Mouse (Mus musculus) intestine, embryonic 14.5 days (tissue): Measurements from ENCODE around the gene Zfp1. TPM values are rescaled to one million over a fixed set of nuclear protein-coding genes. Genes with fewer than 3 reads are reported as not detected.
A peak's percentile ranks its signal among the peaks of the same experiment; 100 is the strongest.

ENCODE experiments used
- ATAC-seq: fragments of 200-750 bp; cut with Nextera tagmentation; replicated peaks from 2 replicates; pipeline ENCODE4 v1.8.0; 2017; ENCODE audit warnings: low read depth, moderate number of reproducible peaks, moderate TSS enrichment, moderate library complexity; ENCODE audit not compliant: low FRiP score, low TSS enrichment
- DNase-seq: peaks from one replicate; pipeline ENCODE4 v3.0.0-alpha.2; 2018; ENCODE audit warnings: low spot score
- H3K27ac ChIP-seq: fragments of 300-500 bp; sonication (generic); 2 replicates; pipeline ENCODE4 v1.5.1; 2014; ENCODE audit warnings: low read depth, mild to moderate bottlenecking, control low read depth
- H3K27me3 ChIP-seq: fragments of 300-500 bp; sonication (generic); replicated peaks from 2 replicates; pipeline ENCODE4 v1.6.1; 2014; ENCODE audit warnings: low read length, control low read depth; ENCODE audit not compliant: control insufficient read depth, insufficient read depth
- H3K36me3 ChIP-seq: fragments of 300-500 bp; sonication (generic); 2 replicates; pipeline ENCODE4 v1.6.1; 2014; ENCODE audit warnings: low read length, control low read depth; ENCODE audit not compliant: control insufficient read depth, insufficient read depth
- H3K4me1 ChIP-seq: fragments of 300-500 bp; sonication (generic); replicated peaks from 2 replicates; pipeline ENCODE4 v1.6.1; 2014; ENCODE audit warnings: low read length, control low read depth, mixed read lengths; ENCODE audit not compliant: control insufficient read depth, insufficient read depth
- H3K4me2 ChIP-seq: fragments of 300-500 bp; sonication (generic); 2 replicates; pipeline ENCODE4 v1.6.1; 2014; ENCODE audit warnings: low read length
- H3K4me3 ChIP-seq: fragments of 300-500 bp; sonication (generic); 2 replicates; pipeline ENCODE4 v1.5.1; 2014; ENCODE audit warnings: low read depth, low read length, control low read depth, mixed read lengths
- H3K9ac ChIP-seq: fragments of 300-500 bp; sonication (generic); 2 replicates; pipeline ENCODE4 v1.6.1; 2014; ENCODE audit warnings: mild to moderate bottlenecking, low read length
- H3K9me3 ChIP-seq: fragments of 300-500 bp; sonication (generic); 2 replicates; pipeline ENCODE4 v1.6.1; 2016; ENCODE audit warnings: low read length, control low read depth; ENCODE audit not compliant: control insufficient read depth
- WGBS: fragments of 180-500 bp; shearing (Covaris S2); extraction: QIAGEN DNeasy Blood & Tissue Kit; methylation state at CpG from one replicate; pipeline ENCODE4 v1.1.7; 2014; 5-methylcytosine and 5-hydroxymethylcytosine counted together
- polyA plus RNA-seq: library from polyadenylated mRNA; unstranded; fragments of >200 nt; fragmentation: Nextera tagmentation; extraction: Ambion mirVana; gene quantifications from 2 replicates; pipeline ENCODE4 v1.2.1, GENCODE M21; 2014

The Zfp1 gene
- polyA plus RNA-seq, 1 experiment from 2014 or later = 20.5 TPM

- ATAC-seq = no peak
- H3K4me3 ChIP-seq = no peak overlapping the region
- H3K36me3 ChIP-seq = peaks cover 27% of the 10 kb centered on the region
- DNase-seq = no peak
- H3K9me3 ChIP-seq = no peaks in the 10 kb centered on the region
- no peaks in the 10 kb centered on the region for H3K27me3 ChIP-seq
- no peak overlapping the region for H3K27ac ChIP-seq
- H3K4me2 ChIP-seq = no peak overlapping the region
- WGBS = 80% methylated on average over 3 of the region's 3 CpGs
- H3K4me1 ChIP-seq = 0 out of 2 replicates have a peak, but pooled peaks cover 4% of the 10 kb centered on the region
- H3K9ac ChIP-seq = no peak overlapping the region
Measured at GRCm38 (mm10) chr8:111622104-111622503, 21.1 kb upstream of the Zfp1 start.

GRCm38 (mm10) chr8:111622553-111622952 lies 20.6 kb upstream of the Zfp1 start:
- Histone ChIP-seq H3K4me3 (no peak overlapping the region), H3K9me3 (no peaks in the 10 kb centered on the region), H3K4me2 (no peak overlapping the region), H3K4me1 (0 out of 2 replicates have a peak, but pooled peaks cover 4% of the 10 kb centered on the region), H3K27me3 (no peaks in the 10 kb centered on the region), H3K27ac (no peak overlapping the region), H3K9ac (no peak overlapping the region), H3K36me3 (peaks cover 27% of the 10 kb centered on the region)
- no peak for DNase-seq
- ATAC-seq = no peak
- 91% methylated on average over 10 of the region's 10 CpGs for WGBS

GRCm38 (mm10) chr8:111624081-111624852 lies 18.9 kb upstream of the Zfp1 start:
- no peaks in the 10 kb centered on the region for H3K27me3 ChIP-seq
- H3K9me3 ChIP-seq = no peaks in the 10 kb centered on the region
- no peak overlapping the region for H3K4me2 ChIP-seq
- H3K9ac ChIP-seq = no peak overlapping the region
- peaks cover 25% of the 10 kb centered on the region for H3K36me3 ChIP-seq
- no peak overlapping the region for H3K27ac ChIP-seq
- DNase-seq (no peak), ATAC-seq (no peak)
- no peak overlapping the region for H3K4me3 ChIP-seq
- 0 out of 2 replicates have a peak, but pooled peaks cover 4% of the 10 kb centered on the region for H3K4me1 ChIP-seq
- 80% methylated on average over 12 of the region's 12 CpGs for WGBS

GRCm38 (mm10) chr8:111624853-111625221 lies 18.4 kb upstream of the Zfp1 start:
- no peak overlapping the region for H3K4me2 ChIP-seq
- 86% methylated on average over 10 of the region's 10 CpGs for WGBS
- 0 out of 2 replicates have a peak, but pooled peaks cover 4% of the 10 kb centered on the region for H3K4me1 ChIP-seq
- no peak for ATAC-seq
- peaks cover 21% of the 10 kb centered on the region for H3K36me3 ChIP-seq
- no peak for DNase-seq
- H3K4me3 ChIP-seq = no peak overlapping the region
- H3K9me3 ChIP-seq = no peaks in the 10 kb centered on the region
- no peak overlapping the region for H3K9ac ChIP-seq
- H3K27me3 ChIP-seq = no peaks in the 10 kb centered on the region
- H3K27ac ChIP-seq = no peak overlapping the region

GRCm38 (mm10) chr8:111625694-111626527 lies 17.3 kb upstream of the Zfp1 start:
- WGBS = 29% methylated on average over 6 of the region's 6 CpGs
- 0 out of 2 replicates have a peak, but pooled peaks cover 4% of the 10 kb centered on the region for H3K4me1 ChIP-seq
- no peak overlapping the region for H3K4me2 ChIP-seq
- H3K9me3 ChIP-seq = no peaks in the 10 kb centered on the region
- peaks cover 18% of the 10 kb centered on the region for H3K36me3 ChIP-seq
- ATAC-seq = no peak; the same call in 1 of the 2 replicates
- peak; percentile 91 for DNase-seq
- no peak overlapping the region for H3K9ac ChIP-seq
- H3K27ac ChIP-seq = no peak overlapping the region
- H3K4me3 ChIP-seq = no peak overlapping the region
- no peaks in the 10 kb centered on the region for H3K27me3 ChIP-seq

GRCm38 (mm10) chr8:111626528-111626820 lies 16.7 kb upstream of the Zfp1 start:
- peaks cover 16% of the 10 kb centered on the region for H3K36me3 ChIP-seq
- no peaks in the 10 kb centered on the region for H3K9me3 ChIP-seq
- H3K27ac ChIP-seq = no peak overlapping the region
- DNase-seq (no peak), ATAC-seq (no peak)
- no peak overlapping the region for H3K9ac ChIP-seq
- 64% methylated on average over 8 of the region's 8 CpGs for WGBS
- H3K4me2 ChIP-seq = no peak overlapping the region
- no peaks in the 10 kb centered on the region for H3K27me3 ChIP-seq
- 0 out of 2 replicates have a peak, but pooled peaks cover 4% of the 10 kb centered on the region for H3K4me1 ChIP-seq
- H3K4me3 ChIP-seq = no peak overlapping the region

- DNase-seq (no peak), ATAC-seq (no peak)
- WGBS = 91% methylated on average over 14 of the region's 14 CpGs
- Histone ChIP-seq H3K9me3 (no peaks in the 10 kb centered on the region), H3K4me2 (no peak overlapping the region), H3K4me1 (0 out of 2 replicates have a peak, but pooled peaks cover 4% of the 10 kb centered on the region), H3K36me3 (peaks cover 11% of the 10 kb centered on the region), H3K4me3 (no peak overlapping the region), H3K27ac (no peak overlapping the region), H3K27me3 (no peaks in the 10 kb centered on the region), H3K9ac (no peak overlapping the region)
Measured at GRCm38 (mm10) chr8:111626933-111627332, 16.3 kb upstream of the Zfp1 start.

- Histone ChIP-seq H3K9ac (no peak overlapping the region), H3K36me3 (peaks cover 2% of the 10 kb centered on the region), H3K9me3 (no peaks in the 10 kb centered on the region), H3K27ac (no peak overlapping the region), H3K27me3 (no peaks in the 10 kb centered on the region), H3K4me3 (no peak overlapping the region), H3K4me1 (0 out of 2 replicates have a peak, but pooled peaks cover 4% of the 10 kb centered on the region), H3K4me2 (no peak overlapping the region)
- DNase-seq (no peak), ATAC-seq (no peak)
- WGBS = 98% methylated on average over 9 of the region's 9 CpGs
Measured at GRCm38 (mm10) chr8:111627923-111628322, 15.3 kb upstream of the Zfp1 start.
